Mouse (Mus musculus) frontal cortex, adult (tissue): ENCODE measurements around the gene Plpp4.

ENCODE experiments used
- ATAC-seq: cut with Nextera tagmentation; 2 replicates; pipeline ENCODE4 v1.9.2; 2017; ENCODE audit warnings: mild to moderate bottlenecking, moderate library complexity, mixed read lengths; ENCODE audit not compliant: low TSS enrichment

Gene Plpp4

DNA sequence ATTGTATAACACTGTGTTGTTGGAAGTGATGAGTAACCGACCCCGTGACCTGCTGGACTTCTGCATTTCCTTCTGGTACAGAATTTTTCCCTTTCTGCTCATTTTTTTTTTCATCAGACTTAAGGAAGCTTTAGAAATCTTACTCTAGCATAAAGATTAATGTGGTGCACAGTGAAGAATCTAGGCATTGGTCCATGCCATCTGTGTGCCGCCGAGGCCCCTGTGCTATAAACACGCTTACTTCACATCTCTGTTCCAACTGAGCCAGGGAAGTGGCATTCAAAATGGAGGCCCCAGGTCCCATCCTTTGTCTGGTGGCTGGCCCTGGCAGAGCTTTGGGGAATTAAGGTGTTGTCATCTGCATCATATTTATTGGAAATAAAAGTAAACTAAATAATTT, 44.8 kb downstream of the Plpp4 start:
- ATAC-seq, result peak; percentile 70

DNA sequence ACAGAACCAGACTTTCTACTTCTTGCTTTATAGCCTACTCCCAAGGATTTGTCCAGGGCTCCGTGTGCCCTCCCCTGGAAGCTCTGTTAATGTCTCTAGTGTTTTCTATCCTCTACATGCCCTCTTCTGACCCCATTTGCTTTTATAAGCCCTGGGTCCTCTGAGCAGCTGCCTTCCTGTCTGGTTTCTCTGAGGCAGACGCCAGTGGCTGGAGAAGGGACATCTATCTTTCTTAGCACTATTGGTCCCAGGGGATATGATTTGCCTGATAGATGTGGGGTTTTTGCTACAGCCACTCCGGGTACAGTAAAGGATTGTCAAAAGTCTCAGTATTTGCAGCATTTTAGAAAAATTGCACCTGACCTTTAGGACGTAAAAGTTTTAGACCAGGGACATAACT, 46.5 kb downstream of the Plpp4 start:
- ATAC-seq, result no peak

- peak; percentile 34; the same call in 1 of the 2 replicates for ATAC-seq
Measured at GRCm38 (mm10) chr7:129307042-129307825, 50.4 kb downstream of the Plpp4 start.

DNA sequence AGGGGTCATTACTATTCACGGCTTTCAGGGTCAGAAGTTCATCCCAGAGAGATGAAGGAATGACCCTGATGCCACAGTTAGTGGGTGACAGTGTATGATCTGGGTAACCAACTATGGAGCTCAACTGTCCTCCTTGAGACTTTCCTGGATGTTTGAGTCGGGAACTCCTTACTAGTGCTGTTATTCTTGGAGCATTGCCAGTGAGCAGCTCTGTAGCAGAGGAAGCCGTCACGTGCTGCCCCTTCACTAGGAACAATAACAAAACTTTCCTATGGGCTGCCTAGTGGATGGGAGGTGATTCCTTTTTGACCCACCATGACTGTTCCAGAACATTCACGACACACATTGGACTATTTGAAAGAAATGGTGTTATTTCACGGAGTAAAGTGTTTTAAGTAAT, 51.8 kb downstream of the Plpp4 start:
- ATAC-seq, result no peak

DNA sequence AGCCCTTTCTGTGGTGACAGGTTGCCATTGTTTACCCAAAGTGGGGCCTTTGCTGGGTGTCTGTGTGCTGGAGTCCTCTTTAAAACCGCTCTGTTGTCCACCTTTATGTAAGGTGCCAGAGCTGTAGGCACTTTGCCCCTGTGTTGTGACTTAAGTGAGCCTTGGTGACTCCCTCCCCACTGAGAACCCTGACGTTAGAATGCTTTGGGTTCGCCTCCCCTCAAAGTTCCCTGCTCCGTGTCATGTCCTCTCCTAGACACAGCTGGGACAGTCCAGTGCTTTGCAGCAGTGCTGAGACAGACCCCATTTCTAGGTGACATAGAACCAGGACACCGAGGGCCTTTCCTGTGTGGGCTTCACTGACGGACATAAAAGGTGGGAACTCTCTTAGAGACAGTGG, 55.7 kb downstream of the Plpp4 start:
- ATAC-seq, result no peak

GRCm38 (mm10) chr7:129313969-129314368, 57.1 kb downstream of the Plpp4 start:
- ATAC-seq, result no peak

- no peak for ATAC-seq
Measured at GRCm38 (mm10) chr7:129340096-129340495, 83.3 kb downstream of the Plpp4 start.

GRCm38 (mm10) chr7:129355561-129355960, 98.7 kb downstream of the Plpp4 start:
- no peak; the same call in 1 of the 2 replicates for ATAC-seq

DNA sequence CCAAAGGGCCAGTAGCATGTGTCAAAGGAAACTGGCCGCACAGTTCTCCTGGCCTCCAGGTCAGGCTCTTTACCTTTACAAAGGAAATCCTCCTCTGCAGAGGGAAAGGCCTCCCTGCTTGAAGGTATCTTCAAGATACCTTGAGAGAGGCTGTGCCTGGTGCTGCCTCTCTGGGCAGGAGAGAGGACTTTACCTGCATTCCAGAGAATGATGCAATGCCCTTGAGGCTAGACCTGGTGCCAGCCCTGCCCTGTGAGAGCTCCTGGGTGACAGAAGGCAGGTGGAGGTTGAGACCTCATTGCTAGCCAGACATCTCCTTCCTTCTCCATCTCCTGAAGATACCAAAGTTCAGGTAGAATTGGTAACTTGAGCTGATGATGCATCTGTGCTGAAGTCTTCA, 118.5 kb downstream of the Plpp4 start:
- ATAC-seq, result no peak

GRCm38 (mm10) chr7:129385149-129385548, 128.3 kb downstream of the Plpp4 start:
- no peak for ATAC-seq

DNA sequence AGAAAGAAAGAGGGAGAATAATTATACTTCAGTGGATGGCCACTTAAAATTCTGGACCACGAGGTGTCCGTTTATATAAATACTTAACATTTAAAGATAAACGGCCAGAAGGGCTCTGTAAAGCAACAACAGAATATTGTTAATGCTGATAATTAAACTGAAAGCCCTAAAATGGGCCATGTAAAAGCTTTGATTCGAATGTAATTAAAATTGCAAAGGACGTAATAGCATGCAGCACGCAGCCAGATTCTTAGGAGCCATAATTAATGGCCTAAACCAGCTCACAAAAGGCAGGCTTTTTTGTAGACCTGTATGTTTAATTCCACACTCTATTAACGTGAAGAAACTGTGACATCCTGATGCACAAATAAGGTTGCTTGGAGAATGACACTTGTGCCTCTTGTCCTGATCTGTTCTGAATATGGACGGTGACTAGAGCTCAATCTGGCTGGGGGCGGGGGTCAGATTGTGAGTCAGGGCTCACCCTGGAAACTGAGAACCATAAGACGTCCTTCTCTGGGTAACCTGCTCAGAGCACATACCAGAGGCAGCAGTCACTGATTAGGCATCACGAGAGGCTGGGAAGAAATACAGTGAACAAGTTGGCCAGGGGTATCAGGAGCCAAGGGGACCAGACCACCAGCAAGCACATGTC, 136.1 kb downstream of the Plpp4 start:
- ATAC-seq, result no peak

GRCm38 (mm10) chr7:129396561-129396960, 139.7 kb downstream of the Plpp4 start:
- ATAC-seq, result no peak

GRCm38 (mm10) chr7:129399071-129399470, 142.2 kb downstream of the Plpp4 start:
- no peak for ATAC-seq

DNA sequence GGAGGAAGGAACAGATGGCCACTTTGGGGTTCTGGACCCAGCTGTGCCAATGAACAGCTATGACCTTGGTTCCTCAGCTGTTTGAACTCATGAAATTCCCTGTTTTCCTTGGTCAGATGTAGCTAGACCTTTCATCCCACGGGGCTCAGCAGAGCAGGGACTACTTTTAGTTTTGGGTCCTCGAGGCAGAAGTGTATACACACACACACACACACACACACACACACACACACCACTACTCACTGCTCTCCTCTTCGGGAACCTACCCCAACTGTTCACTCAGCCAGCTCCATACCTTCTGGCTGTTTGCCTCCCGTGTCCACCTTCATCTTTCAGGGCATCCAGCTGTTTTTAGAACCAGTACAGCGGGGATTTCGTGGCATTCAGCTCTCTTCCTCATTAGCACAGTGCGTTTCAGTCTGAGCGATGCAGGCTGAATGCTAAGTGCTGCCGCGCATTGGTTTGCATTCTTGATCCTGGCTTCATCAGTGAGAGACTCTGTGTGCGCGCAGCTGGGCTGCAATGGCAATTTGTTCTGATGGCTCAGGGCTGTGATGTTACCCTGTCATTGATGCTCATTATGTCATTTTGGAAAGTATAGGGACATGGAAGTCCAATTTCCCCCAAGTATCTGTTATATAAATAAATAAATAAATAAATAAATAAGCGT, 146.0 kb downstream of the Plpp4 start:
- peak; percentile 77 for ATAC-seq

DNA sequence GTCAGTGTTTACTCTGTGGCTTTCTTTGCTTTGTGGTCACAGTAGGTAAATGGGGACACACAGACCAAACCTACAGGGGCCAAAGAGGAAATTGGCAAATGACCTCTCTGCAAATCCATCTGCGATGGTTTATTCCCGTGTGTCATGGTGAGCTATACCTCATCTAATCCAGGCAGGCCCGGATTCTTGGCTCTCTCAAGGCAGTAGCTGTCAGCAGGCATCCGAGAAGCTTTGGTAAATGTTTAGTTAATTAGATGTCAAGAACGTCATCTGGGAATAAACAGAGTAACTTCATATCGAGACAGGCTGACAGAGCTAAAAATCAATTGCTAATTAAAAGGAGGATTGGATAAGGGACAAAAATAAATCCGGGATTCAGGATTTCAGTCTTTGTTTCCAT, 149.2 kb downstream of the Plpp4 start:
- no peak for ATAC-seq

GRCm38 (mm10) chr7:129412695-129413094, 155.9 kb downstream of the Plpp4 start:
- ATAC-seq, result no peak

GRCm38 (mm10) chr7:129415179-129415578, 158.3 kb downstream of the Plpp4 start:
- ATAC-seq, result no peak

DNA sequence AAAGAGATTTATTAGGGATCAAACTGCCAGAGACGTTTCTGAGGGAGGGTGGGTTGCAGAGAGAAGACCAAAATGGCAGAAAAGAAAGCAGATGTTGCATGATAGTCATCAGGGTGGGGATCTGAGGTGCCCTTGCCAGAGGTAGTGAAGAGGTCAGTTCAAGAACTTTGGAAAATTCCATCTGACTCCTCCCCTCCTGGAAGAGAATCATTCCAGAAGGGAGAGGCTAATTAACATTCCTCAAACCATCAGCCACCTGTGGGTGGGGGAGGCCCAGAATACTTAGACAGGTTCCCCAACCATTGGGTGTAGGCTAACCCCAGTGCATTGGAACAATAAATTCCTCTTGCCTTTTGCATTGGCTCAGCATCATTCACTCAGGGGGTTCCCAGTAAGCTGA, 164.3 kb downstream of the Plpp4 start:
- ATAC-seq, result no peak

- ATAC-seq, result no peak
Measured at GRCm38 (mm10) chr7:129425554-129425953, 168.7 kb downstream of the Plpp4 start.

DNA sequence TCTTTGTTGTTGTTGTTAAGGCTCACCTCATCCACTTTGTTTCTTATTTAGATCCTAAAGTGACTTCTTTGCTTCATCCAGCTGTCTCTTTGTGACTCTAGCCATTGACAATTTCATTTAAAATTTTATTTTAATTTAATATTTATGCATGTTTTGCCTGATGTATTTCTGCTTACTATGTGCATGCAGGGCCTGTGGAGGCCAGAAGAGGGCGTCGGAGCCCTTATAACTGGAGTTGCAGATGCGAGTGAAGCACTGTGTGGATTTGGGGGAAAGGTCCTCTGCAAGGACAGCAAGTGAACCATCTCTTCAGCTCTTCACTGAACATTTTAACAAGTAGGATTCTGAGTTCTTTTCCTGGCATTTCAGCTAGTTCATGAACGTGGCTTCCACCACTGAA, 172.0 kb downstream of the Plpp4 start:
- ATAC-seq, result no peak

DNA sequence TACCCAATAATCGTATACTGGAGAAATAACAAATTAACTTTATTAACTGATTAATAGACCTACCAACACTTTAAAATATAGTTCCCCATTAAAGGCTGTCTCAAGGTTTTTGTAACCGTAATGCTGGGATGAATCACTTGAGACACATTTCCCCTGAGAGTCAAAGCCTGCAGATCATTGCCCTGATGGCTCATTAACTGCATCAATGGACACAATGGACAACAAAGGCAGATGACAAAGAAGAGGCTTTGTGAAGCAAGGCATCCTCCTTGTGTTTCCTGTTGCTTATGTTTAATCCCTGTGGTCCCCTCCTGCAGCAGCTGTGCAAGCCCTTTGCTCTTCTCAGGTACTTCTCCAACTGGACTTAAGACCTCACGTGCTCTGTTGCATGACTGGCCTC, 173.1 kb downstream of the Plpp4 start:
- no peak for ATAC-seq
